22 mouse cellular contexts compared by ENCODE assay signal in genomic region chr9:122389287-122389920, GRCm38 (mm10). TPM values are rescaled to one million over a fixed set of nuclear protein-coding genes. Genes with fewer than 3 reads are reported as not detected.
DNase-seq lines count a peak whose midpoint lies in the region; ATAC-seq and TF ChIP-seq lines count a peak whose summit lies in the region.
"Had no signal": no experiment of that assay in that cellular context is flagged by ENCODE, and none has a peak within 500 bp of the region (broad histone marks: within the 10 kb centered on the region; RNA-seq: fewer than 3 reads in every experiment).

No protein-coding gene starts in this region.

- no peaks in the 10 kb centered on the region for H3K9me3 ChIP-seq in intestine, embryonic 15.5 days
- no peaks in the 10 kb centered on the region for H3K9me3 ChIP-seq in intestine, postnatal 0 days (ENCODE audit: control insufficient read depth)
- no peaks in the 10 kb centered on the region for H3K9me3 ChIP-seq in forebrain, embryonic 16.5 days (ENCODE audit: control insufficient read depth, low read length)
- H3K9me3 ChIP-seq: embryonic facial prominence, embryonic 10.5 days; embryonic facial prominence, embryonic 12.5 days; forebrain, embryonic 13.5 days; forebrain, embryonic 15.5 days had no signal

- no peaks in the 10 kb centered on the region for H3K27me3 ChIP-seq in liver, adult 2 months (ENCODE audit: control insufficient read depth, insufficient read depth, low read length)
- H3K27me3 ChIP-seq in intestine, embryonic 15.5 days (replicated peaks) = no peaks in the 10 kb centered on the region
- no peaks in the 10 kb centered on the region for H3K27me3 ChIP-seq in intestine, postnatal 0 days (replicated peaks; ENCODE audit: control insufficient read depth, insufficient read depth, low read length)
- no peaks in the 10 kb centered on the region for H3K27me3 ChIP-seq in forebrain, embryonic 16.5 days (replicated peaks; ENCODE audit: control insufficient read depth, insufficient read depth, low read length)
- H3K27me3 ChIP-seq: embryonic facial prominence, embryonic 12.5 days; forebrain, embryonic 13.5 days; forebrain, embryonic 15.5 days; Patski had no signal

- DNase-seq in liver, adult 2 months (ENCODE audit: extremely low read depth, low read depth, low spot score) = peak; percentile 43
- DNase-seq in liver (no peak), NIH3T3 (ENCODE audit: low read depth) (peak; percentile 10)
- DNase-seq in frontal cortex, postnatal 25 days (ENCODE audit: low spot score in 2 of 2) = no peak
- no peak for DNase-seq in kidney, postnatal 10 days
- DNase-seq: adrenal gland, adult 8-10 months; adrenal gland, postnatal 14 days; adrenal gland, postnatal 36 days; cerebellum, adult 11-12 months; cerebellum, adult 2 months; cerebellum, adult 9-10 months; cerebellum, postnatal 10 days; cerebellum, postnatal 25 days had no signal

- H3K4me3 ChIP-seq in liver, adult 2 months (ENCODE audit: insufficient read depth, low read depth, low read length) = no peak overlapping the region
- H3K4me3 ChIP-seq in intestine, embryonic 15.5 days (replicated peaks) = no peak overlapping the region
- no peak overlapping the region for H3K4me3 ChIP-seq in intestine, postnatal 0 days (ENCODE audit: low read depth, low read length)
- H3K4me3 ChIP-seq in forebrain, embryonic 16.5 days (replicated peaks; ENCODE audit: low read length) = no peak overlapping the region
- H3K4me3 ChIP-seq: embryonic facial prominence, embryonic 10.5 days; embryonic facial prominence, embryonic 12.5 days; forebrain, embryonic 13.5 days; forebrain, embryonic 15.5 days had no signal

- TF ChIP-seq CTCF in liver, adult 2 months (IDR thresholded peaks at IDR 0.05; ENCODE audit: low read depth, low read length) = no peak
- TF ChIP-seq CTCF in intestine, postnatal 0 days (IDR thresholded peaks at IDR 0.05; ENCODE audit: low read depth) = no peak

- no peaks in the 10 kb centered on the region for H3K4me1 ChIP-seq in liver, adult 2 months (ENCODE audit: control insufficient read depth, insufficient read depth, low read length)
- H3K4me1 ChIP-seq in intestine, embryonic 15.5 days (replicated peaks) = no peaks in the 10 kb centered on the region
- no peaks in the 10 kb centered on the region for H3K4me1 ChIP-seq in intestine, postnatal 0 days (replicated peaks; ENCODE audit: control insufficient read depth, insufficient read depth, low read length)
- no peaks in the 10 kb centered on the region for H3K4me1 ChIP-seq in forebrain, embryonic 16.5 days (replicated peaks; ENCODE audit: control insufficient read depth, insufficient read depth, low read length)
- H3K4me1 ChIP-seq: embryonic facial prominence, embryonic 10.5 days; embryonic facial prominence, embryonic 12.5 days; forebrain, embryonic 13.5 days; forebrain, embryonic 15.5 days had no signal

- no peak for TF ChIP-seq POLR2A in liver, adult 2 months (IDR thresholded peaks at IDR 0.05; ENCODE audit: extremely low read depth, insufficient read depth, low read length)

- peaks cover 1% of the 10 kb centered on the region; the same call in 1 of the 2 replicates for H3K36me3 ChIP-seq in liver, adult 2 months (ENCODE audit: control insufficient read depth, insufficient read depth, low read length)
- H3K36me3 ChIP-seq in intestine, embryonic 15.5 days = no peaks in the 10 kb centered on the region
- 0 out of 2 replicates have a peak, but pooled peaks cover 4% of the 10 kb centered on the region for H3K36me3 ChIP-seq in intestine, postnatal 0 days (ENCODE audit: control insufficient read depth, insufficient read depth)
- no peaks in the 10 kb centered on the region for H3K36me3 ChIP-seq in forebrain, embryonic 16.5 days (ENCODE audit: control insufficient read depth, insufficient read depth)
- H3K36me3 ChIP-seq: embryonic facial prominence, embryonic 10.5 days; embryonic facial prominence, embryonic 12.5 days; forebrain, embryonic 15.5 days had no signal

- no peak overlapping the region for H3K4me2 ChIP-seq in intestine, embryonic 15.5 days (replicated peaks)
- H3K4me2 ChIP-seq in intestine, postnatal 0 days (replicated peaks; ENCODE audit: low read depth) = no peak overlapping the region
- no peak overlapping the region for H3K4me2 ChIP-seq in forebrain, embryonic 16.5 days (ENCODE audit: low read length)
- H3K4me2 ChIP-seq: embryonic facial prominence, embryonic 12.5 days; forebrain, embryonic 13.5 days; forebrain, embryonic 15.5 days had no signal

- 59% methylated on average over 5 of the region's 5 CpGs for WGBS in liver, adult 2 months
- WGBS in intestine, embryonic 15.5 days = 68% methylated on average over 5 of the region's 5 CpGs
- WGBS in intestine, postnatal 0 days = 38% methylated on average over 5 of the region's 5 CpGs
- WGBS in forebrain, embryonic 16.5 days = 92% methylated on average over 5 of the region's 5 CpGs

- H3K79me2 ChIP-seq in liver, adult 2 months (ENCODE audit: control insufficient read depth, insufficient read depth, low read length) = no peaks in the 10 kb centered on the region

- no peak overlapping the region for H3K9ac ChIP-seq in liver, adult 2 months (ENCODE audit: low read depth, low read length)
- H3K9ac ChIP-seq in intestine, embryonic 15.5 days = no peak overlapping the region
- H3K9ac ChIP-seq in intestine, postnatal 0 days (ENCODE audit: low read depth, low read length) = no peak overlapping the region
- no peak overlapping the region for H3K9ac ChIP-seq in forebrain, embryonic 16.5 days (replicated peaks; ENCODE audit: low read depth, low read length)
- H3K9ac ChIP-seq: embryonic facial prominence, embryonic 12.5 days; forebrain, embryonic 13.5 days; forebrain, embryonic 15.5 days had no signal

- peak; percentile 70 for ATAC-seq in intestine, embryonic 15.5 days
- ATAC-seq in intestine, postnatal 0 days = peak; percentile 86
- no peak for ATAC-seq in forebrain, embryonic 16.5 days
- ATAC-seq: activated CD4-positive, CD25-positive, alpha-beta regulatory T cell, adult 4 months; forebrain, embryonic 13.5 days; forebrain, embryonic 15.5 days; Patski had no signal

- no peak overlapping the region for H3K27ac ChIP-seq in liver, adult 2 months (replicated peaks; ENCODE audit: insufficient read depth, low read depth, low read length)
- no peak overlapping the region for H3K27ac ChIP-seq in intestine, embryonic 15.5 days
- H3K27ac ChIP-seq in intestine, postnatal 0 days (ENCODE audit: low read depth, low read length) = peak overlapping the region; percentile 66
- H3K27ac ChIP-seq in forebrain, embryonic 16.5 days (ENCODE audit: low read length) = no peak overlapping the region
- H3K27ac ChIP-seq: embryonic facial prominence, embryonic 10.5 days; embryonic facial prominence, embryonic 12.5 days; forebrain, embryonic 13.5 days; forebrain, embryonic 15.5 days had no signal

RNA-seq across cellular contexts. Expression of gene Abhd5, which starts 38.0 kb away (rescaled TPM):
- total RNA-seq in liver, adult 2 months (2014; rRNA removed) = 19.5 and 20.3 TPM in 2 replicates
- polyA plus RNA-seq in liver, adult 2 months (2012; rRNA removed) = 15.9 and 17.3 TPM in 2 replicates
- 19.0 and 19.5 TPM in 2 replicates for polyA plus RNA-seq in intestine, embryonic 15.5 days (2015; fragmentation: Nextera tagmentation; extraction: Ambion mirVana)
- 49.0 and 50.8 TPM in 2 replicates for polyA plus RNA-seq in intestine, postnatal 0 days (2015; fragmentation: Nextera tagmentation; extraction: Ambion mirVana)
- 23.0 and 27.4 TPM in 2 replicates for polyA plus RNA-seq in forebrain, embryonic 16.5 days (2015; fragmentation: Nextera tagmentation; extraction: Ambion mirVana)

Comparison
In these comparisons a context has a peak if more than half of its experiments do, and no peak if none do; other contexts are left out.
1. DNase-seq: peak in liver, adult 2 months (single experiment) and NIH3T3 (single experiment); none in liver (single experiment), frontal cortex, postnatal 25 days (0 of 2) and kidney, postnatal 10 days (single experiment).